Mouse (Mus musculus): ENCODE data around the gene Pim3.

Pim3 gene

GRCm38 (mm10) chr15:88837199-88837932 lies 24.6 kb upstream of the Pim3 start:
- peak in 1 of 2 experiments; percentile 40 for DNase-seq (ENCODE audit: low spot score in 2 of 2)

GRCm38 (mm10) chr15:88837977-88838376 lies 24.0 kb upstream of the Pim3 start:
- no peak for DNase-seq (ENCODE audit: low spot score in 2 of 2)

- DNase-seq (ENCODE audit: low spot score in 2 of 2) = peak; percentile 70 to 79
These were observed 22.7 kb upstream of the Pim3 start for GRCm38 (mm10) chr15:88839271-88839670.

GRCm38 (mm10) chr15:88840126-88840525 lies 21.9 kb upstream of the Pim3 start:
- DNase-seq (ENCODE audit: low spot score in 2 of 2) = no peak

GRCm38 (mm10) chr15:88841160-88841559 lies 20.8 kb upstream of the Pim3 start:
- no peak for DNase-seq (ENCODE audit: low spot score in 2 of 2)

GRCm38 (mm10) chr15:88841580-88842299 lies 20.2 kb upstream of the Pim3 start:
- no peak for DNase-seq (ENCODE audit: low spot score in 2 of 2)

GRCm38 (mm10) chr15:88842300-88842673 lies 19.7 kb upstream of the Pim3 start:
- no peak for DNase-seq (ENCODE audit: low spot score in 2 of 2)

GRCm38 (mm10) chr15:88843486-88844097 lies 18.4 kb upstream of the Pim3 start:
- peak in 1 of 2 experiments; percentile 43 for DNase-seq (ENCODE audit: low spot score in 2 of 2)

GRCm38 (mm10) chr15:88844966-88845365 lies 17.0 kb upstream of the Pim3 start:
- DNase-seq (ENCODE audit: low spot score in 2 of 2) = no peak

GRCm38 (mm10) chr15:88848661-88849060 lies 13.3 kb upstream of the Pim3 start:
- no peak for DNase-seq (ENCODE audit: low spot score in 2 of 2)

- DNase-seq (ENCODE audit: low spot score in 2 of 2) = no peak
These were observed 12.4 kb upstream of the Pim3 start for GRCm38 (mm10) chr15:88849621-88850020.

GRCm38 (mm10) chr15:88850146-88850826 lies 11.7 kb upstream of the Pim3 start:
- DNase-seq (ENCODE audit: low spot score in 2 of 2) = peak; percentile 84 to 87

GRCm38 (mm10) chr15:88851076-88851475 lies 10.9 kb upstream of the Pim3 start:
- DNase-seq (ENCODE audit: low spot score in 2 of 2) = no peak

- no peak for DNase-seq (ENCODE audit: low spot score in 2 of 2)
These were observed 10.4 kb upstream of the Pim3 start for GRCm38 (mm10) chr15:88851507-88852149.

- DNase-seq (ENCODE audit: low spot score in 2 of 2) = no peak
These were observed 8.9 kb upstream of the Pim3 start for GRCm38 (mm10) chr15:88853106-88853505.

- DNase-seq (ENCODE audit: low spot score in 2 of 2) = no peak
These were observed 7.6 kb upstream of the Pim3 start for GRCm38 (mm10) chr15:88854119-88854968.

GRCm38 (mm10) chr15:88854969-88855830 lies 6.8 kb upstream of the Pim3 start:
- DNase-seq (ENCODE audit: low spot score in 2 of 2) = no peak

GRCm38 (mm10) chr15:88855896-88856417 lies 6.0 kb upstream of the Pim3 start:
- no peak for DNase-seq (ENCODE audit: low spot score in 2 of 2)

GRCm38 (mm10) chr15:88856613-88857012 lies 5.4 kb upstream of the Pim3 start:
- no peak for DNase-seq (ENCODE audit: low spot score in 2 of 2)

GRCm38 (mm10) chr15:88857361-88857760 lies 4.6 kb upstream of the Pim3 start:
- no peak for DNase-seq (ENCODE audit: low spot score in 2 of 2)

Measured in right cerebral cortex, postnatal 36 days (tissue).